Mouse (Mus musculus) midbrain, embryonic 15.5 days (tissue): ENCODE results near the gene Eml6. TPM values are rescaled to one million over a fixed set of nuclear protein-coding genes. Genes with fewer than 3 reads are reported as not detected.

Experiments used
- ATAC-seq: fragments of 200-750 bp; cut with Nextera tagmentation; replicated peaks from 2 replicates; pipeline ENCODE4 v1.8.0; 2017; ENCODE audit warnings: moderate TSS enrichment
- H3K27ac ChIP-seq: fragments of 300-500 bp; sonication (generic); 2 replicates; pipeline ENCODE4 v1.5.1; 2015; ENCODE audit warnings: mild to moderate bottlenecking, inconsistent platforms
- H3K27me3 ChIP-seq: fragments of 300-500 bp; sonication (generic); replicated peaks from 2 replicates; pipeline ENCODE4 v1.6.1; 2015; ENCODE audit warnings: inconsistent platforms
- H3K36me3 ChIP-seq: fragments of 300-500 bp; sonication (generic); replicated peaks from 2 replicates; pipeline ENCODE4 v1.6.1; 2015; ENCODE audit warnings: inconsistent platforms
- H3K4me1 ChIP-seq: fragments of 300-500 bp; sonication (generic); 2 replicates; pipeline ENCODE4 v1.6.1; 2015; ENCODE audit warnings: inconsistent platforms
- H3K4me2 ChIP-seq: fragments of 300-500 bp; sonication (generic); 2 replicates; pipeline ENCODE4 v1.6.1; 2015; ENCODE audit warnings: inconsistent platforms, mild to moderate bottlenecking, moderate library complexity
- H3K4me3 ChIP-seq: fragments of 300-500 bp; sonication (generic); 2 replicates; pipeline ENCODE4 v1.5.1; 2015; ENCODE audit warnings: mild to moderate bottlenecking, inconsistent platforms
- H3K9ac ChIP-seq: fragments of 300-500 bp; sonication (generic); 2 replicates; pipeline ENCODE4 v1.6.1; 2015; ENCODE audit warnings: mild to moderate bottlenecking, inconsistent platforms
- H3K9me3 ChIP-seq: fragments of 300-500 bp; sonication (generic); 2 replicates; pipeline ENCODE4 v1.6.1; 2016; ENCODE audit warnings: inconsistent platforms
- WGBS: fragments of 180-500 bp; shearing (Covaris S2); methylation state at CpG from one replicate; pipeline ENCODE4 v1.1.7; 2015; ENCODE audit warnings: mixed read lengths; 5-methylcytosine and 5-hydroxymethylcytosine counted together
- polyA plus RNA-seq: library from polyadenylated mRNA; unstranded; fragments of >200 nt; fragmentation: Nextera tagmentation; extraction: Ambion mirVana; gene quantifications from 2 replicates; pipeline ENCODE4 v1.2.1, GENCODE M21; 2015

Eml6 gene
- 6.7 and 7.7 TPM in 2 replicates for polyA plus RNA-seq

DNA sequence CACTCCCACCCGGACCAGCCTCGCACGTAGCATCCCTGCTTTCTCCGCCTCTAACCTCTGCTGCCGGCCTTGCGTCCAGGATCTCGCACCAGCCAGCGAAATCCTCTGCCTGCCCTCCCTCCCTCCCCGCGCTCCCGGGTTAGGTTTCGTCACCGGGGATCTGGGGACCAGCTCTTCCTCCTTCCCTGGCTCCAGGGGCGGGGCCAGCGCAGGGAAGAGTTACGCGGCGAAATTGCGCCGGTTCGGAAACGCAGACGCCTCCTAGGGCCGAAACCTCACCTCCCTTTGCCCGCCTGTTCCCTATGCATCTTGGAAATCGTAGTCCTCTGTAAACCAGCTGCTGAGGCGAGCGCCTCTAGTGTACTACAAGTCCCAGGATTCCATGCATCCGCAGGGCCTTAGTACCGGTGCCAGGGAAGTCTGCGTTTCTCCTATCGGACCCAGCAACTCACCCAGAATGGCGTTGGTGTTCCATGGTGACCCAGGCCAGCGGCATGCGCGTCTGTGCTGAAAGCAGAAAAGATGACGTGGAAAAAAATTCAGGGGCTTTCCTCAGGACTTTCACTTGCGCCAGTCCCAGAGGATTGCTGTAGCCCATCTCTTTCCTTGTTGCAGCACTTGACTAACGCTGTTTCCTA is at the start of gene Eml6:
Gene Eml6 (minus strand): TSS at position 199 of the 638 bp plus-strand sequence.
- no peaks in the 10 kb centered on the region for H3K9me3 ChIP-seq
- WGBS: under 1% methylated on average over 39 of the region's 39 CpGs
- ATAC-seq: peak; percentile 99
- H3K27me3 ChIP-seq: no peaks in the 10 kb centered on the region
- peak within 1 kb of the TSS; percentile 82 for H3K9ac ChIP-seq
- H3K4me3 ChIP-seq: peak within 1 kb of the TSS; percentile 82
- H3K27ac ChIP-seq: peak within 1 kb of the TSS; percentile 92
- H3K4me2 ChIP-seq: peak within 1 kb of the TSS; percentile 98
- H3K4me1 ChIP-seq: peaks cover 23% of the 10 kb centered on the region
- H3K36me3 ChIP-seq: no peaks in the 10 kb centered on the region

DNA sequence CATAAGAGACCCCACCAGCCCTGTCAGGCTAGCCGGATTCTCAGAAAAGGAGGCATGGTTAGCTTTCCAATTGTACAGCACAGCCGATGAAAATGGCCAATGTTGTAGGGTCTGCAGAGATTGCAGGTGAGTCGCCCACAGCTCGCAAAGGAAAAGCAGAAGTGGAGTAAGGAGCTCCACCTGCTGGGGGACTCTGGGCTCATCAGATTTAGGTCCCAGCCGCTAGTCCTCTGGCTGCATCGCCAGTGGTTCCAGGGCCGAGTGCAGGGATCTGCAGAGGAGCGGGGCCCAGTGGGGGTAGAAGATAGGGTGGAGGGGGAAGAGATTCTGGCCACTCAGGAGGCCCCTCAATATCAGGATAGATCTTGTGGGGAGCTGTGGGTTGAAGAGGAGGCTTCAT is 31.5 kb upstream of the Eml6 start:
- no peak overlapping the region for H3K4me2 ChIP-seq
- no peaks in the 10 kb centered on the region for H3K36me3 ChIP-seq
- no peak for ATAC-seq
- H3K4me3 ChIP-seq: no peak overlapping the region
- no peak overlapping the region for H3K27ac ChIP-seq
- no peaks in the 10 kb centered on the region for H3K27me3 ChIP-seq
- 51% methylated on average over 8 of the region's 8 CpGs for WGBS
- no peaks in the 10 kb centered on the region for H3K9me3 ChIP-seq
- no peaks in the 10 kb centered on the region for H3K4me1 ChIP-seq
- no peak overlapping the region for H3K9ac ChIP-seq

DNA sequence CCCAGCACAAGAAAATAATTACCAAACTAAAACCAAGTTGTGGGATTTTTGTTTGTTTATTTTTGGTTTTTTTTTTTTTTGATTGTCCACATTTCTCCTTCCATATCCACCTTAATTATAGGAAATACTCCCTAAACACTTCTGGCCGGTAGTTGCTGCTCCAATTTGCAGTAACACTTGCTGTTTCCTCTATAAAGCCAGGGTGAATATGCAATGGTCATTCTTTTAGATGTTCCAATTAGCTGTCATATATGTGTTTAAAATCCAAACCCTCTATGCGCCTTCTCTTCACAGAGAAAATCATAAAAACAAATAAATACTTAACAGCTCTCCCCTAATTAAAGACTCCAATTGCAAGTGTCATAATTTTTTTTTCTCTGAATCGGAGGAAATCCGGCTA is 689 bp downstream of the Eml6 start:
- H3K9me3 ChIP-seq: no peaks in the 10 kb centered on the region
- peak overlapping the region; percentile 82 for H3K9ac ChIP-seq
- H3K27ac ChIP-seq: peak overlapping the region; percentile 92; the same call in 1 of the 2 replicates
- H3K4me1 ChIP-seq: peaks cover 23% of the 10 kb centered on the region
- H3K4me3 ChIP-seq: peak overlapping the region; percentile 82
- peak overlapping the region; percentile 98 for H3K4me2 ChIP-seq
- ATAC-seq: no peak
- no peaks in the 10 kb centered on the region for H3K36me3 ChIP-seq
- no peaks in the 10 kb centered on the region for H3K27me3 ChIP-seq
- 4% methylated on average over 4 of the region's 4 CpGs for WGBS

DNA sequence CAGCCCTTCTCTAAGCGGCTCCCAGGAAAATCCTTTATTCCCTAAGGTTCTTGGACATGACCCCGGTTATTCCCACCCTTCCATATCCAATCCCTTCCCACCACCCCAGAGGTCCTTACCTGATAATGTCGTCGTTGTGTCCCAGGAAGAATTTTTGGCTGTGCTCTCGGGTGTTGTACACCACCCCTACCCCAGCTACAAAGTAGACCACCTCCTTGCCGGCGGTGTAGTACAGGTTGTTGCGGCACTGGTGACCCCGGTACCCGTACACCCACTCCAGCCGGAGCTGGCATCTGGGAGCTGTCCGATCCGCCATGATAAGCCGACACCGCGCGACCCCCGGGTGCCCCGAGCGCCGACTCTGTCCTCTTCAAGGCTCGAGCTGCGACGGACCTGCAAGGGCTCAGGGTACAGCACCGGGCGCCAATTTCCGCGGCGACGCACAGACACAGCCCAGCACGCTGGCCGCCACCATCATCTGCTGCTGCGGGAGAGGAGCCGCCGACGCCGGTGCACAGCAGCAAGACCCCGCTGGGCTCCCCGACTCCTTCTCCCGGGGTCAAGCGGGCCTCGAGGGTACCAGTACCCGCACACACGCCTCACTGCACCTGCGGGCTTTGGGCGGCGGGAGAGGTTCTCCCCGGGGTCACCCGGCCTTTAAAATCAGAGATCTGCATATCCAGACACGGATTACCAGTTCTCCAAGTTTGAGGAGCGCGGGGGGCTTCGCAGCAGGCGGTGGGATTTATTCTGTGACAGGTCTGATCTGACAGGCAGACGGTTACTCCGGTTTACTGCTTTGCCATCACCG is 1.4 kb downstream of the Eml6 start:
- under 1% methylated on average over 57 of the region's 57 CpGs for WGBS
- H3K4me1 ChIP-seq: peaks cover 23% of the 10 kb centered on the region
- H3K9me3 ChIP-seq: no peaks in the 10 kb centered on the region
- no peaks in the 10 kb centered on the region for H3K36me3 ChIP-seq
- no peaks in the 10 kb centered on the region for H3K27me3 ChIP-seq
- H3K27ac ChIP-seq: peak overlapping the region; percentile 92
- peak overlapping the region; percentile 98 for H3K4me2 ChIP-seq
- H3K9ac ChIP-seq: peak overlapping the region; percentile 82
- ATAC-seq: peak; percentile 11
- H3K4me3 ChIP-seq: peak overlapping the region; percentile 82

DNA sequence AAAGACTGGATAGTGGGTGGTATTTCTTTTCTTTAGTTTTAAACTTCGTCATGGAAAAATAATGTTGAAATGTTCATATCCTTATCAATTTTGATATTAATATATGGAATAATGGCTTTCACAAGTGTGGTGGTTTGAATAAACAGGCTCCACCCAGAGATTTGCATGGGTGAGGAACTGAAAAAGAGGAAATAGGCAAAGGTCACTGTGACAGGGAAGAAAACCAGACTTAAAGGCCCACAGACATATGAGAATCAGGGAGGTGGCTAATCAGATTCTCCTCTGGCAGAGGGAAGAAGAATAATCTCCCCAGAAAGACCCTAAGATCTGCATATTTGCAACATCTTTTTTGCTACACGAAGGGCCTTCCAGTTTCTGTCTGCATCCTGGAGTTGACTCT is 39.6 kb downstream of the Eml6 start:
- H3K4me1 ChIP-seq: no peaks in the 10 kb centered on the region
- H3K4me2 ChIP-seq: no peak overlapping the region
- no peaks in the 10 kb centered on the region for H3K9me3 ChIP-seq
- H3K27me3 ChIP-seq: no peaks in the 10 kb centered on the region
- 71% methylated on average over 2 of the region's 2 CpGs for WGBS
- no peak overlapping the region for H3K4me3 ChIP-seq
- H3K36me3 ChIP-seq: no peaks in the 10 kb centered on the region
- no peak overlapping the region for H3K27ac ChIP-seq
- H3K9ac ChIP-seq: no peak overlapping the region
- ATAC-seq: no peak

DNA sequence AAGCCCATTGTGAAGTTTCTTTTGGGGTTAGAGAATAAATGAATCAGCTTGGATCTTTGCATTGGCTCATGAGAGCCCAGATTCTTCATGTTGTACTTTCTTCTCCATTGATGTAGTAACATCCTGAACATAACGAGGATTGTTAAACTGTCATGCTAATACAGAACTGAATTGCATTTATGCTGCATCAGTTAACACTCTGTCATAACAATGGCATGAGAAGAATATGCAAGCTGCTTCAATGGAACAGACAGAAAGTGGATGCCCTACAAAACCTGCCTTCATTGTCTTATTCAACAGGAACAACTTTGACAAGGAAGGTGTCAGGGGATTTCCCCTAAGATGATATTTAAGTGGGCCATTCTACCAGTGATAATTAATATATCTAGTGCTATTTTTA is 57.0 kb downstream of the Eml6 start:
- WGBS: 68% methylated on average over 1 of the region's 1 CpGs
- H3K4me3 ChIP-seq: no peak overlapping the region

DNA sequence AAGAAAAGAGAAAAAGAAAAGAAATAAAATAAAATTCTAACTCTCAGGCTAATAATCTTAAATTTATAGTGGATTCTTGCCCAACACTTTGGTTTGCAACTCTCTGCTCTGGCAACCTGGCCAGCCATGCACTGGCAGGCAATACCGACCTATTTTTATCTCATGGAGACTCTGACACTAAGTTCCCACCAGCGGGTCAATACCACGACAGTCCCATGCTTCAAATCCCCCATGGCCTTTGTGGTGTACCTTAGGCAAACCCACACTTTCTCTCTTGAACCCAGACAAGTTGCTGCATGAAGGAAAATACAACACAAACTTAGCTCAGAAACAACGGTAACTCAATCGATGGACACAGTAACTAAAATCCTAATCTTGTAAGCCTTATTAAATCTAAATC is 66.5 kb downstream of the Eml6 start:
- Histone ChIP-seq H3K27me3 (no peaks in the 10 kb centered on the region), H3K4me3 (no peak overlapping the region), H3K27ac (no peak overlapping the region), H3K9me3 (no peaks in the 10 kb centered on the region), H3K4me1 (no peaks in the 10 kb centered on the region), H3K9ac (no peak overlapping the region), H3K4me2 (no peak overlapping the region), H3K36me3 (no peaks in the 10 kb centered on the region)
- no peak for ATAC-seq
- 94% methylated on average over 5 of the region's 5 CpGs for WGBS

More for the DNA sequence above, 57.0 kb downstream of the Eml6 start:
- no peaks in the 10 kb centered on the region for H3K36me3 ChIP-seq
- H3K9ac ChIP-seq: no peak overlapping the region
- no peaks in the 10 kb centered on the region for H3K9me3 ChIP-seq
- no peak overlapping the region for H3K27ac ChIP-seq
- H3K4me2 ChIP-seq: no peak overlapping the region
- H3K4me1 ChIP-seq: no peaks in the 10 kb centered on the region
- no peaks in the 10 kb centered on the region for H3K27me3 ChIP-seq
- no peak for ATAC-seq

DNA sequence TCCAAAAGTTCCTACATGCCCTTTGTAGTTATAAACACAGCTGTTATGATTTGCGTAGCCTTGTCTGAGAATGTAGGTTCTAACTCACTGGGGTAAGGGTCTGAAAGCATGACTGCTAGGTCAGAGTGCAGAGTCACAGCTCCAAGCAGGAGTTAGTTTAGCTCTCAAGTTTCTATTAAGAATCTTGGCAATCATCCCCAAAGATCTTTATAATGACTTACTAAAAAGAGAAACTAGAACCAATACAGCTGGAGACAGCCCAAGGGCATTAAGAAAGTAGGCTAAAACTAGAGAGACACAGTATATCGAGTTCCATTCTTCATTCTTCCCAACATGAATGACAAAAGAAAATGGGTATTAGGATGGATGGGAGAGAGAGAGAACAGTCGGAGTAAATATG is 81.2 kb downstream of the Eml6 start:
- no peak for ATAC-seq
- H3K4me2 ChIP-seq: no peak overlapping the region
- H3K36me3 ChIP-seq: no peaks in the 10 kb centered on the region
- no peak overlapping the region for H3K9ac ChIP-seq
- no peak overlapping the region for H3K4me3 ChIP-seq
- 87% methylated on average over 3 of the region's 3 CpGs for WGBS
- H3K27ac ChIP-seq: no peak overlapping the region
- H3K9me3 ChIP-seq: 0 out of 2 replicates have a peak, but pooled peaks cover 5% of the 10 kb centered on the region
- no peaks in the 10 kb centered on the region for H3K27me3 ChIP-seq
- H3K4me1 ChIP-seq: no peaks in the 10 kb centered on the region

DNA sequence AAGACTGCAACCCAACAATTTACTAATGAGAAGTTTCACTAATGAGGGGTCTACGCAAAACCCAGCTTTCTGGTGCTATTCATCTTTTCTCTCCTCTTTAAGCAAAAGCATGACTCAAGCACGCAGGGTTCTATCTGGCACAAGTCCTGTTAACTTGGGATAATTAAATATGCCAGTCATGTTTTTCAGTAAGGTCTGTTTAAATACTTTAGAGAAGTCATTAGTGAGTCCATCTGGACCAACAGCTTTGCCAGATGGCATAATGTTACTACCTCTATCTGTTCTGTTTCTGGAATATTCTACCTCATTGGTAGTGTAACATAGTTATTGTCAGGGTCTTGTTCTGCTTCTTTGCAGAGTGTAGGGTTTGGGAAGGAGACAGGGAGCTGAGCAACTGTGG is 101.5 kb downstream of the Eml6 start:
- H3K4me1 ChIP-seq: no peaks in the 10 kb centered on the region
- no peaks in the 10 kb centered on the region for H3K27me3 ChIP-seq
- H3K9ac ChIP-seq: no peak overlapping the region
- no peak overlapping the region for H3K4me3 ChIP-seq
- H3K36me3 ChIP-seq: no peaks in the 10 kb centered on the region
- no peaks in the 10 kb centered on the region for H3K9me3 ChIP-seq
- no peak for ATAC-seq
- H3K4me2 ChIP-seq: no peak overlapping the region
- no peak overlapping the region for H3K27ac ChIP-seq
- 79% methylated on average over 2 of the region's 2 CpGs for WGBS

DNA sequence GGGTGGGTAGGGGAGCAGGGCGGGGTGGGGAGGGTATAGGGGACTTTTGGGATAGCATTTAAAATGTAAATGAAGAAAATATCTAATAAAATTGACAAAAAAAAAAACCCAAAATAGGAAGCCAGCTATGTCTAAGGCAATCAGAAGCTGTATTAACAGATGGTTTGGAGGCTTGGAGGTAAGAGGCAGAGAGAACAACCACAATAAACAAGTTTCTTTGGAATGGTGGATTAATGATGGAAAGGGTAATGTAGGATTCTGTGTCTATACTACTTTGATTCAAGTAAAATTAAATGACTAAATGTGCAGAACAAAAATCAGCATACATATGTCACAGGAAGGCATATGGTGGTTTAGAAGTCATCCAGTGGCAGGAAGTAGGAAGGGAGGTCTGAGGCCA is 102.0 kb downstream of the Eml6 start:
- H3K9me3 ChIP-seq: no peaks in the 10 kb centered on the region
- H3K4me1 ChIP-seq: no peaks in the 10 kb centered on the region
- no peak for ATAC-seq
- no peaks in the 10 kb centered on the region for H3K27me3 ChIP-seq
- 90% methylated on average over 1 of the region's 1 CpGs for WGBS
- no peak overlapping the region for H3K27ac ChIP-seq
- no peak overlapping the region for H3K4me2 ChIP-seq
- H3K4me3 ChIP-seq: no peak overlapping the region
- H3K9ac ChIP-seq: no peak overlapping the region
- no peaks in the 10 kb centered on the region for H3K36me3 ChIP-seq

DNA sequence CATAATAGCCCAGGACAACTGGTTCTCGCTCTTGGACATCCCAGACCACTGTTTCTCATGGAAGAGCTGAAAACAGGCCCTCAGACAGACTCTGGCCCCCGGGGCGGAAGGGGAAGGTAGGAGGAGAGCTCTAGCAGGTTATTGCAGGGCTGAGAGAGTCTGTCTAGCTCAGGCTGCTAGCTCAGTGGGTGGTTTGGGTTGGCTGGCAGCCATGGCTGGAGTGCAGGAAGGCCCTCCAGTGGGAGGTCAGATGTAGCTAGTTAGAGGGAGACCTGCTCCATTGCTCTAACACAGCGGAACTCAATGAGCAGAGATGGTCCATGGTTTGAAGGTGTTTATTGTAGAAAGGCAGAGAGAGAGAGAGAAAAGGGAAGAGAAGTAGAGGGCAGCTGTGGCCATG is 112.7 kb downstream of the Eml6 start:
- no peak overlapping the region for H3K27ac ChIP-seq
- H3K9ac ChIP-seq: no peak overlapping the region
- H3K27me3 ChIP-seq: no peaks in the 10 kb centered on the region
- WGBS: 92% methylated on average over 4 of the region's 4 CpGs
- H3K9me3 ChIP-seq: no peaks in the 10 kb centered on the region
- no peak overlapping the region for H3K4me2 ChIP-seq
- no peaks in the 10 kb centered on the region for H3K4me1 ChIP-seq
- H3K36me3 ChIP-seq: no peaks in the 10 kb centered on the region
- no peak overlapping the region for H3K4me3 ChIP-seq
- no peak for ATAC-seq

DNA sequence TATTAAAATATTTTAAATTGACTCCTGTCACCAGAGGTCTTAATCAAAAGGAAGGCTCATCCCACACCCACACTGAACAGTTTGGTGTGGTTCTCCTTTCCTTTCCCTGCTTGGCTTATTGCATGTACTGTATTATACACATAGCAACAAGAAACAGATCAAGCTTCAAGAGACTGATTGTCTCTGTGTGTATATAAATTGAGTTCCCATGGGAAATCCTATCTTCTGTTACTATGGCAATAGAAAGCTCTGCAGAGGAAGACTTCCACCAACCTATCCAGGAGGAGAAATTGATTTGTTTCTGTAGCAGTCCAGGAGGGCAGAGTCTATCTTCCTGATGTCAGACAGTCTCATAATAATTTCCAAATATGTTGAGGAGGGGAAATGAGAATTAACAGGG is 116.5 kb downstream of the Eml6 start:
- Histone ChIP-seq H3K4me1 (no peaks in the 10 kb centered on the region), H3K9me3 (no peaks in the 10 kb centered on the region), H3K4me2 (no peak overlapping the region), H3K4me3 (no peak overlapping the region), H3K9ac (no peak overlapping the region), H3K36me3 (no peaks in the 10 kb centered on the region), H3K27me3 (no peaks in the 10 kb centered on the region), H3K27ac (no peak overlapping the region)
- peak; percentile 70 for ATAC-seq

DNA sequence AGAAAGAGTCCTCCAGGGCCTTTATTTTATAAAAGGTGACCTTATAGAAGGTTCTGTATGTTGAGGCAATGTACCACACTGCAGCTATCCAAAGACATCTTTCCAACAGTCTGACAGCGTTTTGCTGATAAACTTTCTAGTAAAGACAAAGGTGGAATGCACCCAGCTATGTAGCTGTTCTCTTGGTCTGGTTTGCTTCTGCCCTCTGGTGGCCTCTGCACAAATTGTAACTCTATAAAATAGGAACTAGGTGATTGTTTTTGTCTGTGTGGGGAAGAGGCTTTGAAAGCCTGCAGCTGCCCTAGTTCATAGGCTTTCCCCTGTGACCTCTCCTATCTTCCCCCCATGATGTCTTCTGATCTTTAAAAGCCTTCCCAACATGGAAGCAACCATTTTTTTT is 140.7 kb downstream of the Eml6 start:
- 11% methylated on average over 1 of the region's 1 CpGs for WGBS
- H3K4me3 ChIP-seq: no peak overlapping the region
- peak; percentile 91 for ATAC-seq

More for the DNA sequence above, 140.7 kb downstream of the Eml6 start:
- no peak overlapping the region for H3K4me2 ChIP-seq
- peaks cover 3% of the 10 kb centered on the region for H3K27me3 ChIP-seq
- H3K9ac ChIP-seq: no peak overlapping the region
- H3K4me1 ChIP-seq: no peaks in the 10 kb centered on the region
- H3K27ac ChIP-seq: no peak overlapping the region
- H3K9me3 ChIP-seq: no peaks in the 10 kb centered on the region
- H3K36me3 ChIP-seq: no peaks in the 10 kb centered on the region
